Mouse (Mus musculus) skeletal muscle tissue, adult 2 months (tissue): ENCODE measurements around the gene Sh3pxd2a.

Experiments used
- DNase-seq: peaks from one replicate; pipeline ENCODE4 v3.0.0-alpha.2; 2012; ENCODE audit warnings: low read depth, low spot score

Gene Sh3pxd2a

GRCm38 (mm10) chr19:47314076-47314941 lies 149.9 kb downstream of the Sh3pxd2a start:
- DNase-seq: peak; percentile 92

GRCm38 (mm10) chr19:47313387-47314075 lies 150.7 kb downstream of the Sh3pxd2a start:
- DNase-seq: no peak

GRCm38 (mm10) chr19:47311162-47311561 lies 153.0 kb downstream of the Sh3pxd2a start:
- DNase-seq: no peak

- no peak for DNase-seq
Observed at GRCm38 (mm10) chr19:47309824-47310223, 154.4 kb downstream of the Sh3pxd2a start.

- DNase-seq: no peak
Observed at GRCm38 (mm10) chr19:47306917-47307315, 157.3 kb downstream of the Sh3pxd2a start.

GRCm38 (mm10) chr19:47306128-47306916 lies 157.9 kb downstream of the Sh3pxd2a start:
- no peak for DNase-seq

GRCm38 (mm10) chr19:47305401-47305800 lies 158.8 kb downstream of the Sh3pxd2a start:
- no peak for DNase-seq

GRCm38 (mm10) chr19:47304170-47304745 lies 159.9 kb downstream of the Sh3pxd2a start:
- no peak for DNase-seq

- no peak for DNase-seq
Observed at GRCm38 (mm10) chr19:47303128-47303527, 161.1 kb downstream of the Sh3pxd2a start.

- peak; percentile 89 for DNase-seq
Observed at GRCm38 (mm10) chr19:47302191-47302852, 161.9 kb downstream of the Sh3pxd2a start.

GRCm38 (mm10) chr19:47301303-47302190 lies 162.7 kb downstream of the Sh3pxd2a start:
- no peak for DNase-seq

- DNase-seq: no peak
Observed at GRCm38 (mm10) chr19:47298100-47298499, 166.1 kb downstream of the Sh3pxd2a start.

- no peak for DNase-seq
Observed at GRCm38 (mm10) chr19:47292451-47292951, 171.7 kb downstream of the Sh3pxd2a start.

GRCm38 (mm10) chr19:47291307-47292080 lies 172.7 kb downstream of the Sh3pxd2a start:
- DNase-seq: no peak

- no peak for DNase-seq
Observed at GRCm38 (mm10) chr19:47286886-47287450, 177.2 kb downstream of the Sh3pxd2a start.

GRCm38 (mm10) chr19:47285581-47285980 lies 178.6 kb downstream of the Sh3pxd2a start:
- no peak for DNase-seq

GRCm38 (mm10) chr19:47282688-47283215 lies 181.4 kb downstream of the Sh3pxd2a start:
- DNase-seq: no peak

- DNase-seq: no peak
Observed at GRCm38 (mm10) chr19:47282050-47282454, 182.1 kb downstream of the Sh3pxd2a start.
